Mouse (Mus musculus): ENCODE measurements around the gene Pmm1.

GRCm38 (mm10) chr15:81920546-81921217 is 40.0 kb downstream of the Pmm1 start:
- TF ChIP-seq CTCF (IDR thresholded peaks at IDR 0.05; ENCODE audit: borderline replicate concordance, insufficient read depth, low read length) (no peak), POLR2A (IDR thresholded peaks at IDR 0.05; ENCODE audit: low read depth, low read length) (no peak)
